Mouse (Mus musculus): Measurements from ENCODE around the gene Tox2.

Tox2 gene

GRCm38 (mm10) chr2:163202884-163203634 is at the start of gene Tox2:
Gene Tox2 (plus strand): TSS chr2:163203125.
- DNase-seq (ENCODE audit: low spot score) = no peak

GRCm38 (mm10) chr2:163154673-163155072 is 48.3 kb upstream of the Tox2 start:
- DNase-seq (ENCODE audit: low spot score) = no peak

GRCm38 (mm10) chr2:163158979-163159378 is 43.9 kb upstream of the Tox2 start:
- no peak for DNase-seq (ENCODE audit: low spot score)

- no peak for DNase-seq (ENCODE audit: low spot score)
Observed at GRCm38 (mm10) chr2:163164461-163164990, 38.4 kb upstream of the Tox2 start.

GRCm38 (mm10) chr2:163166067-163166805 is 36.7 kb upstream of the Tox2 start:
- DNase-seq (ENCODE audit: low spot score) = no peak

GRCm38 (mm10) chr2:163171891-163172290 is 31.0 kb upstream of the Tox2 start:
- no peak for DNase-seq (ENCODE audit: low spot score)

- DNase-seq (ENCODE audit: low spot score) = no peak
Observed at GRCm38 (mm10) chr2:163174066-163174465, 28.9 kb upstream of the Tox2 start.

GRCm38 (mm10) chr2:163175831-163176230 is 27.1 kb upstream of the Tox2 start:
- no peak for DNase-seq (ENCODE audit: low spot score)

GRCm38 (mm10) chr2:163176502-163176901 is 26.4 kb upstream of the Tox2 start:
- DNase-seq (ENCODE audit: low spot score) = no peak

GRCm38 (mm10) chr2:163187552-163187951 is 15.4 kb upstream of the Tox2 start:
- DNase-seq (ENCODE audit: low spot score) = no peak

- no peak for DNase-seq (ENCODE audit: low spot score)
Observed at GRCm38 (mm10) chr2:163189596-163189995, 13.3 kb upstream of the Tox2 start.

- DNase-seq (ENCODE audit: low spot score) = no peak
Observed at GRCm38 (mm10) chr2:163190004-163190441, 12.9 kb upstream of the Tox2 start.

GRCm38 (mm10) chr2:163192485-163192884 is 10.4 kb upstream of the Tox2 start:
- DNase-seq (ENCODE audit: low spot score) = no peak

- DNase-seq (ENCODE audit: low spot score) = no peak
Observed at GRCm38 (mm10) chr2:163194015-163194414, 8.9 kb upstream of the Tox2 start.

- DNase-seq (ENCODE audit: low spot score) = no peak
Observed at GRCm38 (mm10) chr2:163194543-163194942, 8.4 kb upstream of the Tox2 start.

- DNase-seq (ENCODE audit: low spot score) = no peak
Observed at GRCm38 (mm10) chr2:163195106-163195833, 7.7 kb upstream of the Tox2 start.

- DNase-seq (ENCODE audit: low spot score) = no peak
Observed at GRCm38 (mm10) chr2:163195834-163196145, 7.1 kb upstream of the Tox2 start.

GRCm38 (mm10) chr2:163201897-163202296 is 1.0 kb upstream of the Tox2 start:
- no peak for DNase-seq (ENCODE audit: low spot score)

GRCm38 (mm10) chr2:163202553-163202883 is 407 bp upstream of the Tox2 start:
- DNase-seq (ENCODE audit: low spot score) = no peak

- no peak for DNase-seq (ENCODE audit: low spot score)
Observed at GRCm38 (mm10) chr2:163203635-163204547, 966 bp downstream of the Tox2 start.

- no peak for DNase-seq (ENCODE audit: low spot score)
Observed at GRCm38 (mm10) chr2:163204548-163205261, 1.8 kb downstream of the Tox2 start.

All from urinary bladder, postnatal 10 days (tissue).